Mouse (Mus musculus) neural tube, embryonic 13.5 days (tissue): ENCODE data around the gene Cib3. TPM values are rescaled to one million over a fixed set of nuclear protein-coding genes. Genes with fewer than 3 reads are reported as not detected.

Source experiments
- ATAC-seq: fragments of 200-750 bp; cut with Nextera tagmentation; 2 replicates; pipeline ENCODE4 v1.8.0; 2017; ENCODE audit warnings: low read depth, mild to moderate bottlenecking, moderate TSS enrichment, moderate library complexity
- H3K27ac ChIP-seq: fragments of 300-500 bp; sonication (generic); replicated peaks from 2 replicates; pipeline ENCODE4 v1.5.1; 2015; ENCODE audit warnings: moderate library complexity, mild to moderate bottlenecking, inconsistent platforms
- H3K27me3 ChIP-seq: fragments of 300-500 bp; sonication (generic); 2 replicates; pipeline ENCODE4 v1.6.1; 2015; ENCODE audit warnings: mild to moderate bottlenecking, inconsistent platforms
- H3K36me3 ChIP-seq: fragments of 300-500 bp; sonication (generic); 2 replicates; pipeline ENCODE4 v1.6.1; 2015; ENCODE audit warnings: mild to moderate bottlenecking, inconsistent platforms
- H3K4me1 ChIP-seq: fragments of 300-500 bp; sonication (generic); replicated peaks from 2 replicates; pipeline ENCODE4 v1.6.1; 2015; ENCODE audit warnings: inconsistent platforms
- H3K4me2 ChIP-seq: fragments of 300-500 bp; sonication (generic); 2 replicates; pipeline ENCODE4 v1.6.1; 2015; ENCODE audit warnings: inconsistent platforms, mild to moderate bottlenecking, moderate library complexity
- H3K4me3 ChIP-seq: fragments of 300-500 bp; sonication (generic); 2 replicates; pipeline ENCODE4 v1.5.1; 2015; ENCODE audit warnings: mild to moderate bottlenecking, inconsistent platforms
- H3K9ac ChIP-seq: fragments of 300-500 bp; sonication (generic); 2 replicates; pipeline ENCODE4 v1.6.1; 2015; ENCODE audit warnings: moderate library complexity, mild to moderate bottlenecking, inconsistent platforms
- H3K9me3 ChIP-seq: fragments of 300-500 bp; sonication (generic); 2 replicates; pipeline ENCODE4 v1.6.1; 2016; ENCODE audit warnings: inconsistent platforms
- WGBS: fragments of 180-500 bp; shearing (Covaris S2); methylation state at CpG from one replicate; pipeline ENCODE4 v1.1.7; 2015; 5-methylcytosine and 5-hydroxymethylcytosine counted together
- polyA plus RNA-seq: library from polyadenylated mRNA; unstranded; fragments of >200 nt; fragmentation: Nextera tagmentation; extraction: Ambion mirVana; gene quantifications from 2 replicates; pipeline ENCODE4 v1.2.1, GENCODE M21; 2015

Gene Cib3
- not detected in 2 replicates for polyA plus RNA-seq

DNA sequence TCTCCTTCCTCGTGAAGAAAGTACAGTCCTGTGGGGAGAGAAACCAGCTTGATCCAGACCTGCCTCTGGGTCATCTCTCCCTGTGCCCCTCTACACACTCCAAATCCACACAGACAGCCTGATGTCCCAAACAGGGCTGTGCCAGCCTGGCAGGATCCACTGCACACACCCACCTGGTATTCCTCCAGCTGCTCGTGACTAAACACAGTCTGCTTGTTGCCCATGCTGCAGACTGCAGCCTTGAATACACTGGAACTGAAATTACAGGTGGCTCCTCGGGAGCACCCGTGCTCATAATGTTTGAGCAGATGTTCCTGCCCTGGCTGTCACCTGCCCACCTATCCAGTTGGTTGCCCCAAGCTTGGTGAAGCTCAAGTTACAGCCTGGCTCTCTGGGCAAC lies at the start of gene Cib3:
Cib3 (minus strand) TSS at position 87 of the 400 bp plus-strand sequence.
- peaks cover 31% of the 10 kb centered on the region for H3K27me3 ChIP-seq
- H3K36me3 ChIP-seq = no peaks in the 10 kb centered on the region
- no peak within 1 kb of the TSS for H3K9ac ChIP-seq
- no peak for ATAC-seq
- no peaks in the 10 kb centered on the region for H3K9me3 ChIP-seq
- no peak within 1 kb of the TSS for H3K4me3 ChIP-seq
- no peaks in the 10 kb centered on the region for H3K4me1 ChIP-seq
- WGBS = 61% methylated on average over 4 of the region's 4 CpGs
- no peak within 1 kb of the TSS for H3K27ac ChIP-seq
- H3K4me2 ChIP-seq = no peak within 1 kb of the TSS

DNA sequence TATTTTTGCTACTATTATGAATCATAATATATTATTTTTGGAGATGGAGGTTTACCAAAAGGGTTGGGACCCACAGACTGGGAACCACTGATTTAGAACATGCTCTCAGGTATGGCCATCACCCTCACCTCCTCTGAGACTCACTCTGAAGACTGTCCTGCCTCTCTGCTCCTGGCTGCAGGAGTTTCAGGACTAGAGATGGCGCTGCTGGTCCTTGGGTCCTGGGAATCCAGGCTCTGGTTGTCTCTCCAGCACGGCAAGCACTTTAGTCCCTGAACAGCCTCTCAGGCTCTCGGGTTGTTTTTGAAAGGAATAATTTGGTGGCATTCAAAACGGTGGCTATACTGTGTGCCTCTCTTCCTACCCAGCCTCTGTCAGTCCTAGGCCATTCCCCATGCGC lies 49.2 kb upstream of the Cib3 start:
- no peak overlapping the region for H3K27ac ChIP-seq
- no peaks in the 10 kb centered on the region for H3K27me3 ChIP-seq
- no peak for ATAC-seq
- no peak overlapping the region for H3K9ac ChIP-seq
- H3K4me2 ChIP-seq = no peak overlapping the region
- no peak overlapping the region for H3K4me3 ChIP-seq
- 0 out of 2 replicates have a peak, but pooled peaks cover 4% of the 10 kb centered on the region for H3K36me3 ChIP-seq
- WGBS = 54% methylated on average over 5 of the region's 5 CpGs
- H3K9me3 ChIP-seq = no peaks in the 10 kb centered on the region
- peaks cover 6% of the 10 kb centered on the region; the same call in 1 of the 2 replicates for H3K4me1 ChIP-seq

DNA sequence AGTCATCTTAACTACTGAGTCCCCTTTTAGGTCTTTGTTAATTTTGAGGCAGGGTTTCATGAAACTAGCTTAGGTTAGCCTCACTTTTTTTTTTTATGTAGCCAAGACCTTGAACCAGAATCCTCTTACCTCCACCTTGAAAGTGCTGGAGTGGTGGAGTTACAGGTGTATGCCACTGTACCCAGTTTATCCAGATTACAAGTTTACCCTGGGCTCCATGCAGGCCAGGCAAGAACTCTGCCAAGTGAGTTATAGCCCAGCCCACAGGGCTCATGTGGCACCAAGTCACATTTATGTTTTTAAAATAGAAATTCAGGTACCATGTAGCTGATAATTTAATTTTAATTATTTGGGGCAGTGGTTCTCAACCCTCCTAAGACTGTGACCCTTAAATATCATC lies 48.8 kb upstream of the Cib3 start:
- Histone ChIP-seq H3K4me2 (no peak overlapping the region), H3K4me3 (no peak overlapping the region), H3K4me1 (peaks cover 6% of the 10 kb centered on the region; the same call in 1 of the 2 replicates), H3K36me3 (peaks cover 7% of the 10 kb centered on the region; the same call in 1 of the 2 replicates), H3K27ac (no peak overlapping the region), H3K9me3 (no peaks in the 10 kb centered on the region), H3K9ac (no peak overlapping the region), H3K27me3 (no peaks in the 10 kb centered on the region)
- no peak for ATAC-seq

DNA sequence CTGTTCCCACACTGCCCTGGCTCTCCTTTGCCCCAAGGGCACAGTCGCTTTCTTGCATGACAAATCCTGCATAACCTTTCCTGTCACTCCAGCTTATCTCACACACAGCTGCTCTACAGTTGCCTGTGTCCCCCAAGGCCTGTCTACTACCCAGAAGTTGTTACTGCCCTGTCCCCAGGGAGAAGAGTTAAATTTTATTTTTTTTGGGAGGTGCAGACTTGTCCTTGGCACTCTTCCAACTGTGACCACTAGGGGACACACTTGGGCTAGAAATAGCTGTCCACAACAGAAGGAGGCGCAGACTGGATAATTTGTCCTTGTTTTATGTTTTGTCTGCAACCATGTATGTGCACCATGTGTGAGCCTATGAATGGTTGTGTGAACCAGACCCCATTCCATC lies 48.4 kb upstream of the Cib3 start:
- ATAC-seq = peak; percentile 57; the same call in 1 of the 2 replicates
- Histone ChIP-seq H3K36me3 (peaks cover 8% of the 10 kb centered on the region), H3K4me2 (no peak overlapping the region), H3K27ac (no peak overlapping the region), H3K9me3 (no peaks in the 10 kb centered on the region), H3K4me3 (no peak overlapping the region), H3K27me3 (no peaks in the 10 kb centered on the region), H3K9ac (no peak overlapping the region), H3K4me1 (peaks cover 6% of the 10 kb centered on the region; the same call in 1 of the 2 replicates)
- WGBS = 25% methylated on average over 2 of the region's 2 CpGs

DNA sequence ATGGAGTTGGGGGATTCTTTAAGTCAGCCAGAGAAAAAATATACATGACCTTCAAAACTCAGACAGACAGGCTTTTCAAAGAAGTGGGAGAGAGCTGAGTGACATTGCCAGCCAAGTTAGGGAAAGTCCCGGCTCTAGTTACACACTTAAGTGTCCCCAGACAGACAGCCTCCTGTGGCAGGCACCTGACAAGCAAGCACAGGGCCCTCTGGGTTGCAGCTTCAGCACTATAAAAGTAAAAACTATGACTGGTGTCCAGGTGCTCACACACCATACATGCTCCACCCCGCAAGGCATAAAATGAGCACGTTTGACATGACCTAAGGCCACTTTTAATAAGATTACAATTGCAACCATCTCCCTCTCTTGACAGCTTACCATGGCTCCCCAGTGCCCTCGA lies 47.9 kb upstream of the Cib3 start:
- H3K4me3 ChIP-seq = no peak overlapping the region
- no peak overlapping the region for H3K4me2 ChIP-seq
- no peak overlapping the region for H3K9ac ChIP-seq
- H3K4me1 ChIP-seq = peaks cover 6% of the 10 kb centered on the region; the same call in 1 of the 2 replicates
- no peaks in the 10 kb centered on the region for H3K9me3 ChIP-seq
- 0 out of 2 replicates have a peak, but pooled peaks have one; percentile 19 for ATAC-seq
- 55% methylated on average over 4 of the region's 4 CpGs for WGBS
- no peaks in the 10 kb centered on the region for H3K27me3 ChIP-seq
- H3K36me3 ChIP-seq = peaks cover 12% of the 10 kb centered on the region
- no peak overlapping the region for H3K27ac ChIP-seq

DNA sequence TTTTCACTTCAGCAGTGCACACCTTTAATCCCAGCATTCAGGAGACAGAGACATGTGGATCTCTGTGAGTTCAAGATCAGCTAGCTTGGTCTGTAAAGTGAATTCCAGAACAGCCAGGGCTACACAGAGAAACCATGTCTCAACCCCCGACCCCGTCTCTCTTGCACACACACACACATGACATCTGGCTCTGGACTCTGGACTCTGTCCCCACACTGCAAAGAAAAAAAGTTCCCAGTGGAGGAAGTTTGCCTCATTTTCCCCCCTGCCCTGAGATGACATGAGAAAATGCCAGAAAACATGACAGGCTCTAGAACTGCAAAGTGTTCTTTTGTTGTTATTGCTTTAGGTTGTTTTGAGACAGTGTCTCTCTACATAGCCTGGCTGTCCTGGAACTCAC lies 47.2 kb upstream of the Cib3 start:
- Histone ChIP-seq H3K4me1 (peaks cover 6% of the 10 kb centered on the region; the same call in 1 of the 2 replicates), H3K4me3 (no peak overlapping the region), H3K27me3 (no peaks in the 10 kb centered on the region), H3K4me2 (no peak overlapping the region), H3K9me3 (no peaks in the 10 kb centered on the region), H3K27ac (no peak overlapping the region), H3K9ac (no peak overlapping the region), H3K36me3 (peaks cover 20% of the 10 kb centered on the region)
- no peak for ATAC-seq
- whole genome bisulfite sequencing = 66% methylated on average over 2 of the region's 2 CpGs

DNA sequence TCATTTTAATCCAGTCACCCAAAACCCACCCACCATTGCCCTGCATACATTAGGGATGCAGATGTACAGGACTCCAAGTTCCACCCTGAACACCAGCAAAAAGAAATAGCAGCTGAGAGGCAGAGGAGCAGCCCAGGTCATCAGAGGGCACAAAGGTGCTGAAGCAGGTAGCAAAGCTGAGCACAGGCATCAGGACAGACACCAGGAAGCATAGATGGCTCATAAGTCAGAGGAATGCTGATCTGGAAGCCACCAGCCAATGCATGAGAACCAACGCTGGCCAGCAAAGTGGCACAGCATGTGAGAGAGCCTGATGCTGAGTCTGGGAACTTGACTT lies 45.2 kb upstream of the Cib3 start:
- H3K36me3 ChIP-seq = peaks cover 40% of the 10 kb centered on the region
- H3K4me1 ChIP-seq = peaks cover 6% of the 10 kb centered on the region; the same call in 1 of the 2 replicates
- H3K9ac ChIP-seq = no peak overlapping the region
- H3K4me3 ChIP-seq = no peak overlapping the region
- no peaks in the 10 kb centered on the region for H3K9me3 ChIP-seq
- no peak overlapping the region for H3K4me2 ChIP-seq
- ATAC-seq = no peak
- 82% methylated on average over 1 of the region's 1 CpGs for WGBS
- no peaks in the 10 kb centered on the region for H3K27me3 ChIP-seq
- H3K27ac ChIP-seq = no peak overlapping the region

DNA sequence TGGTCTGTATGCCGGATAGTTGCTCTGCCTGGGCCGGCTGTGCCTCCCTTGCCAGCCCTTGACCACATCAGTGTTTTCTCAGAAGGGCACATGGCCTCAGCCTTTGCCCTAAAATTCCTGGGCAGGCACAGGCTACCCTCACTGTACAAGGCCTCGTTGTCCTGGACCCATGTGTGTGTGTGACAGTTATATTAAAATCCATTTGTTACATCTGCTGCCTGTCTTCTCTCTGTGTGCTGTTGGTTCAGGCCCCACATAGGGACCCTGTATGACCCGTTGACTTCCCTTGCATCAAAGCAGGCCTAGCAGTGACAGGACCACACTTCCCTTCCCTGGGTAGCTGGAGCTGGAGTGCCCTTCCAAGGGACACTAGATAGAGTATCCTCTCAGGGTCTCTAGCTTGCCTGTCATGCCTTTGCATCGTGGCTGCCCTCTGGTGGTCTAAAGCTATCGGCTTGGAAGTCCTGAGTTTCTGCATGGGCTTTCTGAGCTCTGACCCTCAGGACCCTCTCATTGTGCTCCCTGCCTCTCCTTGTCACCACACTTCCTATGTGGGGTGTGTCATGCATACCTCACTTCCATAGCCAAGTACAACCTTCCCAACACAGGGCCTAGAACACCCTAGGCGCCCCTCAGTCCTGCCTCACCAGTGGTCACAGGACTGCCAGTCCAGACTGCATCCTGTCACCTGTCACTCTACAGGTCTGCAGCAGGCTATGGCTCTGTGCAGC lies 44.7 kb upstream of the Cib3 start:
- H3K4me2 ChIP-seq = no peak overlapping the region
- peaks cover 45% of the 10 kb centered on the region for H3K36me3 ChIP-seq
- H3K27me3 ChIP-seq = no peaks in the 10 kb centered on the region
- H3K9ac ChIP-seq = no peak overlapping the region
- H3K27ac ChIP-seq = no peak overlapping the region
- H3K4me3 ChIP-seq = no peak overlapping the region
- H3K9me3 ChIP-seq = no peaks in the 10 kb centered on the region
- WGBS = 57% methylated on average over 7 of the region's 7 CpGs
- no peak for ATAC-seq
- H3K4me1 ChIP-seq = peaks cover 6% of the 10 kb centered on the region; the same call in 1 of the 2 replicates

DNA sequence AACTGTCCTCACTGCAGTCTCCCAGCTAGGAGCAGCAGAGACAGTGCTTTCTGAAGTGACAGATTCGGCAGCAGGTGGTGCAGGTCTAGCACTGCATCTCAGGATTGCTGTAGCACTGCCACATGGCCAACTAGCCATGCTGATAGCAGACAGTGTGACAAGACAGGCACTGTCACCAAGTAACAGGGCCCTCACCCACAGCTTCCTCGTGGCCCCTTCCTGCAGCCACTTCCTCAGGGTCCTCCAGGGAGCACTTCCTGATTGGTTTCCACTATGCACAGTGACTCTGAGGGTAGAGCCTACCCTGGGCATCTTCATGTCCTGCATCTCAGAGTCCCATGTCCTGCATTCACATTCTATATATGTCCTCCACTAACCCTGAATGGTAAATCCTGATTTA lies 32.0 kb upstream of the Cib3 start:
- no peaks in the 10 kb centered on the region for H3K27me3 ChIP-seq
- H3K27ac ChIP-seq = no peak overlapping the region
- H3K4me3 ChIP-seq = no peak overlapping the region
- no peak overlapping the region for H3K9ac ChIP-seq
- peaks cover 23% of the 10 kb centered on the region for H3K4me1 ChIP-seq
- no peaks in the 10 kb centered on the region for H3K9me3 ChIP-seq
- 75% methylated on average over 2 of the region's 2 CpGs for WGBS
- no peak overlapping the region for H3K4me2 ChIP-seq
- H3K36me3 ChIP-seq = peaks cover 58% of the 10 kb centered on the region
- ATAC-seq = no peak

DNA sequence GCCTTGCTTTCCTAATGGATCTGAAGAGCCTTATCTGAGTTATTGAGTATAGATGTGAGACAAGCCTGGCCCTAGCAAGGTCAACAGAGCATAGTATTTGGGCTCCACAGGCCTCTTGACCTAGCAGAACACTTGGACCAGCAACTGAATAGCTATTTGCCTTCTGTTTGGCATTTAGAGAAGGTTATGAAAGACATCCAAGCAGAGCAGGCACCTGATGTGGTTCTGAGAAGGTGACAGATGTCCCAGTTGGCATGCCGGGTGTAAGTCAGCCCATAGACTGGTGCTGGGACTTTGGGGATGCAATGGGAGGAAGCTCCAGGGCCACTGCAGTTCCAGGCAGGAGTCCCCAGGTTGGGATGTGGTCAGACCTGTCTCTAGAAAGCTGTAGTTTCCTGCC lies 29.6 kb upstream of the Cib3 start:
- no peak for ATAC-seq
- H3K4me3 ChIP-seq = no peak overlapping the region
- no peak overlapping the region for H3K9ac ChIP-seq
- no peak overlapping the region for H3K4me2 ChIP-seq
- 97% methylated on average over 1 of the region's 1 CpGs for WGBS
- H3K9me3 ChIP-seq = no peaks in the 10 kb centered on the region
- no peaks in the 10 kb centered on the region for H3K27me3 ChIP-seq
- peaks cover 23% of the 10 kb centered on the region for H3K4me1 ChIP-seq
- H3K27ac ChIP-seq = no peak overlapping the region
- peaks cover 44% of the 10 kb centered on the region for H3K36me3 ChIP-seq

DNA sequence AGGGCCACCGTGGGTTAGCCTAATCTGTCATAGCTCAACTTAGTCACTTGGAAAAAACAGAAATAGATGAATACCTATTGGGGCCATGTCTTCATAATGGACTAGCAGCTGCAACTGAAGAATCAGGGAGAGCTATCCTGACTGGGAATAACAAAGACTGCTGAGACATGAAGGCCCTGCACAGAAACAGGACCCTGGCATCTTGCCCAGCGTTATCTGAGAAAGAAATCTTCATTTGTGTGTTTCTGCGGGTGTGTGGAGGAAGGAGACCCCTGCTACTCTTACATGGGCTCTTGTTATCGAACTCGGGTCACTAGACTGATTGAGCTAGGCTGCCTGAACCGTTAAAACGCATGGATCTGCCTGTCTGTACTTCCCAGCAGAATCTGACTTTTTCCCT lies 28.3 kb upstream of the Cib3 start:
- peak overlapping the region; percentile 95 for H3K27ac ChIP-seq
- H3K36me3 ChIP-seq = peaks cover 31% of the 10 kb centered on the region

DNA sequence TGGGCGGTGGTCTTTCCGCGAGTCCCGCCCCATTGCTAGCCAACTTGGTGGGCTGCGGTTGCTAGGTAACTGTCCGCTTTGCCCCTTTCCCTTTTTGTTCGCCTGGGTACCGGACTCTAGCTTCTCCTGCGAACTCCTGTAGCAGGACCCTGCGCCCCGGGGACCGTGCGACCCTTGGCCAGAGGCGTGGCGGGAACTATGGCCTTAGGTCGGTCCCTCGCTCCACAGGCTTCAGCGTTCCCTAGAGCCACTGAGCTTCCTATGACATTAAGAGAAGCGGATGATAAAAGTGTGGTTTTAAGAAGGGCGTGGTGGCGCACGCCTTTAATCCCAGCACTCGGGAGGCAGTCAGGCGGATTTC lies 27.7 kb upstream of the Cib3 start:
- Histone ChIP-seq H3K9ac (peak overlapping the region; percentile 75), H3K9me3 (no peaks in the 10 kb centered on the region), H3K4me2 (peak overlapping the region; percentile 89), H3K36me3 (peaks cover 26% of the 10 kb centered on the region; the same call in 1 of the 2 replicates), H3K4me3 (peak overlapping the region; percentile 65), H3K4me1 (peaks cover 23% of the 10 kb centered on the region), H3K27ac (peak overlapping the region; percentile 95), H3K27me3 (no peaks in the 10 kb centered on the region)
- no peak; the same call in 1 of the 2 replicates for ATAC-seq
- WGBS = under 1% methylated on average over 24 of the region's 24 CpGs

More for the DNA sequence above, 28.3 kb upstream of the Cib3 start:
- H3K9ac ChIP-seq = peak overlapping the region; percentile 75
- peaks cover 23% of the 10 kb centered on the region for H3K4me1 ChIP-seq
- no peak for ATAC-seq
- peak overlapping the region; percentile 65 for H3K4me3 ChIP-seq
- WGBS = 55% methylated on average over 7 of the region's 7 CpGs
- peak overlapping the region; percentile 89 for H3K4me2 ChIP-seq
- no peaks in the 10 kb centered on the region for H3K9me3 ChIP-seq
- H3K27me3 ChIP-seq = no peaks in the 10 kb centered on the region
